Mouse (Mus musculus): ENCODE results near the gene Whrn.

Whrn gene

GRCm38 (mm10) chr4:63377483-63377882 is 118.3 kb downstream of the Whrn start:
- no peak for DNase-seq (ENCODE audit: low spot score)

DNA sequence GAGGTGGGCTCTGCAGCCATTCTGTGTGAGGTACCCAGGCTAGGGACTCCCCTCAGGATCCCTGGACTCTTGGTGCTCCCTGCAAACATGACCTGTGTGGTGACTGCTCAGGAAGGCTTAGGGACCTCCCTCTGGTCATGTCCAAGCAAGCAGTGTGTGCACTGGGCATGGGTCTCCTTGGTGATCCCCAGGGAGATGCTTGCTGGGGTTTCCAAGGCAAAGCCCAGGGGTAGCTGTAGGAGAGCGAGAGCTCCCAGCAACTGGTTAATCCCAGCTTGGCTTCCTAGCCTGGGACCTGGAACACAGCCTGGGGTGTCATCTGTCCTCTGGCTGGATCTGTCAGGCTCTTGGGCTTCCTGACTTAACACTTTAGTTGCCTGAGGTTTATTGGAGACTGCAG is 120.4 kb downstream of the Whrn start:
- peak; percentile 30 for DNase-seq (ENCODE audit: low spot score)

DNA sequence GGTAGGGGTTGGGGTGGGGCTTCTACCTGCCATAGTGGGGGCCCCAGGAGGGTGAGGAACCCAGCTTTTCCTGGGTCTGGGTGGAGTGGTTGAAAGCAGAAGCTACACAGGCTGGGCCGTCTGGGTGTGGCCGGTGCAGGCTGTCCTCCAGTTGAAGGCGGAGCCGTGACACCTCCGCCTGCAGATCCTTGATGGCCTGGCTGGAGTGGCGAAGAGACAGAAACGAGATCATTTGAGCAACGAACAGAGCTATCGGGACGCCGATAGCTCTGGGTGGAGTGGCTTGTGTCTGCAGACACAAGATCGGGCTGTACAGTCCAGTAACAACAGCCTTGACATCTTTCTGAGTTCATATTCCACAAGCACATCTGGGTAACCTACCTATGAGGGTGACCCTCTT is 121.5 kb downstream of the Whrn start:
- no peak for DNase-seq (ENCODE audit: low spot score)

GRCm38 (mm10) chr4:63373404-63373803 is 122.4 kb downstream of the Whrn start:
- DNase-seq (ENCODE audit: low spot score) = no peak

DNA sequence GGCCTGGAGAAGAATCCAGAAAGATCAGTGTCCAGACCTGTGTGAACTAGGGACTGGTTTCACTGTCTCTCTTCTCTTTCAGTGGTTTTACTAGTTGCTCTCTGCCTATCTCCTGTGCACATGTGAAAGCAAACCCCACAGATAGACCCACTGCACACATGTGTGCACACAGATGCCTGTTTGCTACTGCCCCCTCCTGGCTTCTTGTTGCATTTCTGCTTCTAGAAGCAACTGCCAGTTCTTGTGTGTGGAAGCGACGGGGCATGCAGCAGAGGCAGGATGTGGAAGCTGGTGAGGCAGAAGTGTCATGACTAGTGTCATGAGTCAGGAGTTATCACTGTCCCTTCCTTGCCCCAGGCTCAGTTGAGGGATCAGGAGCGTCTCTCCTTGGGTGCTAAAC is 123.9 kb downstream of the Whrn start:
- DNase-seq (ENCODE audit: low spot score) = peak; percentile 30

DNA sequence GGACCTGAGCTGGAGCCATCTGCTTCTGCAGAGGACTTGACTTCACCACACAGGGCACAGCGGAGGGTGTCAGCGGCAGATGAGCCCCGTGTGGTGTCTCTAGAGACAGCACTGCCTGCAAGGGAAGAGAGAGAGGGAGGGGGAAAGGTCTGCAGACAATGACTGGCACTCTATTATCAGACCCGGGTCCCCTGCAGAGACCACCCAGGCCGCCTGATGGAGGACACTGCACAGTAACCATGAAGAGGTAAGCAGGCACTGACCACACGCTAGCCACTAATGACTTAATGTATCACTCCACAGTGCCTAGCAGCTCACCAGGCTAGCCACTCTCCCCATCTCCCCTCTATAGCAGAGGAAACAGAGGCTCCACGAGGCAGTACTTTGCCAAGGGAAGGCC is 124.9 kb downstream of the Whrn start:
- DNase-seq (ENCODE audit: low spot score) = no peak

GRCm38 (mm10) chr4:63368577-63368976 is 127.2 kb downstream of the Whrn start:
- peak; percentile 86 for DNase-seq (ENCODE audit: low spot score)

Data from urinary bladder, postnatal 14 days (tissue).